Mouse (Mus musculus): ENCODE measurements around the gene Slc43a3. TPM values are rescaled to one million over a fixed set of nuclear protein-coding genes. Genes with fewer than 3 reads are reported as not detected.

Slc43a3 gene
- total and polyA plus RNA-seq, 3 experiments: 90.6 to 91.5 TPM; not detected in 1

GRCm38 (mm10) chr2:84939306-84939705 is 2.9 kb downstream of the Slc43a3 start (continued):
- TF ChIP-seq POLR2AphosphoS5 (IDR thresholded peaks at IDR 0.05; ENCODE audit: borderline replicate concordance, low read depth, low read length) (no peak), POLR2A (IDR thresholded peaks at IDR 0.05; ENCODE audit: control insufficient read depth in 1 of 2, insufficient read depth in 1 of 2, low read depth in 1 of 2, low read length in 2 of 2, poor library complexity in 1 of 2) (no peak)

DNA sequence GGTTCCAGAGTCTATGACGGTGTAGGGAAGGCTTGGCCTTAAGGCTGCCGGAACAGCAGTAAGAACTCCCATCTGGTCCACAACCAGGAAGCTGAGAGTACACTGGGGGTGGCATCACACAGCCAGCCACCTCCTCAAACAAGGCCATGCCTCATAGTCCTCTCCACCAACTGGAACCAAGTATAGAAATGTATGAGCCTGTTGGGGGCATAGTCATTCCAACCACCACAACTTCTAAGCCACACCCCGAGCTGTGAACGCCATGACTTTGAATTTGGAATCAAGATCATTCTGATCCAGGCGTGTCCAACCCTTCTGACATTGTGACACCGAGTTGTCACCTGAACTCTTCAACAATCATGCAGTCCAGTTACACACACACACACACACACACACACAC is 3.3 kb downstream of the Slc43a3 start:
- Histone ChIP-seq H3K9ac (ENCODE audit: control insufficient read depth, low read depth, low read length, poor library complexity, severe bottlenecking) (peak overlapping the region; percentile 23; the same call in 1 of the 2 replicates), H3K4me1 (ENCODE audit: control insufficient read depth in 1 of 2, insufficient read depth in 2 of 2, low read length in 2 of 2) (peaks cover 9 to 20% of the 10 kb centered on the region in 2 experiments), H3K36me3 (ENCODE audit: control insufficient read depth in 1 of 2, insufficient read depth in 2 of 2, low read length in 2 of 2) (peaks cover under 1 to 22% of the 10 kb centered on the region in 2 experiments), H3K4me3 (ENCODE audit: control insufficient read depth in 1 of 2, insufficient read depth in 1 of 2, low read depth in 2 of 2, low read length in 2 of 2) (peak overlapping the region; percentile 19 to 34; a peak in 3 of 4 replicates), H3K79me2 (ENCODE audit: control insufficient read depth, insufficient read depth, low read length, poor library complexity) (peaks cover 28% of the 10 kb centered on the region), H3K27me3 (ENCODE audit: control insufficient read depth in 1 of 2, insufficient read depth in 2 of 2, low read length in 2 of 2) (no peaks in the 10 kb centered on the region), H3K27ac (ENCODE audit: control insufficient read depth, low read depth, low read length) (peak overlapping the region; percentile 99), H3K9me3 (replicated peaks; ENCODE audit: insufficient read depth, low read length) (no peaks in the 10 kb centered on the region)
- TF ChIP-seq GATA1 (IDR thresholded peaks at IDR 0.05; ENCODE audit: low read depth, low read length): no peak
- DNase-seq (ENCODE audit: low read depth, low spot score): no peak

DNA sequence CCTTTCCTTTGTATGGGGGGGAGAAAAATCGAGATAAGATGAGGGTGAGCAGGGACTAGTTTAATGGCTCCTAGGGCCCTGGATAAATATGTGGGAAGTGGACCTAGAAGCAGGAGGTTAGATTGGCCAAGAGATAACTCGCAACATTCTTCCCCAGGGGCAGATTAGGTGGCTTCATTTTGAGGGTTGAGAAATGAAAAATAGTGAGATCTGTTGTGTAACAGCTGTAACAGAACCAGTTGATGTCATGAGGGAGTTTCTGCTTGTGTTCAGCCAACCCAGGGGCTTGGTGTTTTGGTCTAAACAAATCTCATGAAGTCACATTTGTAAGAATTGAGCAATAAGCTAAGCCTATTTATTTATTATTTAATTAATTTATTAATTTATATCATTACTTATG is 5.0 kb downstream of the Slc43a3 start:
- H3K27ac ChIP-seq (ENCODE audit: control insufficient read depth, low read depth, low read length): no peak overlapping the region
- H3K9me3 ChIP-seq (replicated peaks; ENCODE audit: insufficient read depth, low read length): no peaks in the 10 kb centered on the region
- peaks cover 9 to 20% of the 10 kb centered on the region in 2 experiments for H3K4me1 ChIP-seq (ENCODE audit: control insufficient read depth in 1 of 2, insufficient read depth in 2 of 2, low read length in 2 of 2)
- H3K9ac ChIP-seq (ENCODE audit: control insufficient read depth, low read depth, low read length, poor library complexity, severe bottlenecking): no peak overlapping the region
- no peak for DNase-seq (ENCODE audit: low read depth, low spot score)
- no peak overlapping the region for H3K4me3 ChIP-seq (ENCODE audit: control insufficient read depth in 1 of 2, insufficient read depth in 1 of 2, low read depth in 2 of 2, low read length in 2 of 2)
- H3K79me2 ChIP-seq (ENCODE audit: control insufficient read depth, insufficient read depth, low read length, poor library complexity): peaks cover 28% of the 10 kb centered on the region
- H3K36me3 ChIP-seq (ENCODE audit: control insufficient read depth in 1 of 2, insufficient read depth in 2 of 2, low read length in 2 of 2): peaks cover 10 to 22% of the 10 kb centered on the region in 2 experiments
- peak; percentile 23; the same call in 1 of the 2 replicates for TF ChIP-seq GATA1 (IDR thresholded peaks at IDR 0.05; ENCODE audit: low read depth, low read length)
- no peak for TF ChIP-seq E2F4 (IDR thresholded peaks at IDR 0.05; ENCODE audit: borderline replicate concordance, low read depth, low read length)
- H3K27me3 ChIP-seq (ENCODE audit: control insufficient read depth in 1 of 2, insufficient read depth in 2 of 2, low read length in 2 of 2): no peaks in the 10 kb centered on the region

- Histone ChIP-seq H3K9ac (ENCODE audit: control insufficient read depth, low read depth, low read length, poor library complexity, severe bottlenecking) (no peak overlapping the region), H3K36me3 (ENCODE audit: control insufficient read depth in 1 of 2, insufficient read depth in 2 of 2, low read length in 2 of 2) (peaks cover 13 to 22% of the 10 kb centered on the region in 2 experiments), H3K27ac (ENCODE audit: control insufficient read depth, low read depth, low read length) (no peak overlapping the region), H3K9me3 (replicated peaks; ENCODE audit: insufficient read depth, low read length) (no peaks in the 10 kb centered on the region), H3K27me3 (ENCODE audit: control insufficient read depth in 1 of 2, insufficient read depth in 2 of 2, low read length in 2 of 2) (no peaks in the 10 kb centered on the region), H3K4me1 (ENCODE audit: control insufficient read depth in 1 of 2, insufficient read depth in 2 of 2, low read length in 2 of 2) (peaks cover 9 to 20% of the 10 kb centered on the region in 2 experiments), H3K79me2 (ENCODE audit: control insufficient read depth, insufficient read depth, low read length, poor library complexity) (peaks cover 25% of the 10 kb centered on the region), H3K4me3 (ENCODE audit: control insufficient read depth in 1 of 2, insufficient read depth in 1 of 2, low read depth in 2 of 2, low read length in 2 of 2) (no peak overlapping the region)
- no peak for DNase-seq (ENCODE audit: low read depth, low spot score)
- TF ChIP-seq HCFC1 (IDR thresholded peaks at IDR 0.05; ENCODE audit: low read depth, low read length) (no peak), CHD1 (IDR thresholded peaks at IDR 0.05; ENCODE audit: low read depth, low read length) (no peak), TCF12 (IDR thresholded peaks at IDR 0.05; ENCODE audit: low read depth, low read length) (no peak), MAZ (IDR thresholded peaks at IDR 0.05; ENCODE audit: low read depth, low read length) (no peak), JUND (IDR thresholded peaks at IDR 0.05; ENCODE audit: low read depth, low read length) (no peak), SIN3A (IDR thresholded peaks at IDR 0.05; ENCODE audit: low read length) (no peak)
Measured at GRCm38 (mm10) chr2:84941795-84942194, 5.4 kb downstream of the Slc43a3 start.
